Mouse (Mus musculus) olfactory bulb, adult 2 months (tissue): ENCODE data around the gene Ppp1r26.

Experiments
- CTCF ChIP-seq: fragments of 200-500 bp; IDR thresholded peaks from 2 replicates; pipeline ENCODE4 v1.5.1; 2012; ENCODE audit warnings: low read depth, mild to moderate bottlenecking, low read length, moderate library complexity; ENCODE audit not compliant: insufficient read depth
- POLR2A ChIP-seq: fragments of 200-500 bp; IDR thresholded peaks from 2 replicates; pipeline ENCODE4 v1.6.1; 2012; ENCODE audit warnings: mild to moderate bottlenecking, low read depth, low read length, moderate library complexity; ENCODE audit not compliant: insufficient read depth

GRCm38 (mm10) chr2:28483861-28484260 lies 37.3 kb downstream of the Ppp1r26 start:
- TF ChIP-seq POLR2A, result no peak
- no peak for TF ChIP-seq CTCF
